Mouse (Mus musculus): ENCODE results near the gene Vmn2r13. TPM values are rescaled to one million over a fixed set of nuclear protein-coding genes. Genes with fewer than 3 reads are reported as not detected.

Vmn2r13 gene
- not detected in 2 replicates for polyA plus RNA-seq (2012; rRNA removed)

DNA sequence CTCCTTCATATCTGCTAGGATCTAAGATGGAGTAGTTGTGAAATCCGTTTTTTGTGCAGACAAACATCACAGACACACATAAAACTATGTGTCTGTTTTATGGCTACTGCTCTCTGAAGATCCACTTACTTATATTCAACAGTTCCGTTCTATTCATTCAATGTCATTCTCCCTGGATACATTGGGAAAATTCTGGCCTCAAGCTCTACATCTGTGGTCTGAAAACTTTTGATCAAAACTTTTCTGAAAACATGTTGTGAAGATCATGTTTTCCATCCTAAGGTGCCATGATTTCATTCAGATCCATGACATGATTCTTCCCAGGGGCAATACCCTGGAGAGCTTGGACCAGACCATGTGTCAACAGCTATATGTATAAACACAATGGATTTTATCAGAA is at the start of gene Vmn2r13:
Gene Vmn2r13 (minus strand): TSS at position 101 of the 400 bp plus-strand sequence.

DNA sequence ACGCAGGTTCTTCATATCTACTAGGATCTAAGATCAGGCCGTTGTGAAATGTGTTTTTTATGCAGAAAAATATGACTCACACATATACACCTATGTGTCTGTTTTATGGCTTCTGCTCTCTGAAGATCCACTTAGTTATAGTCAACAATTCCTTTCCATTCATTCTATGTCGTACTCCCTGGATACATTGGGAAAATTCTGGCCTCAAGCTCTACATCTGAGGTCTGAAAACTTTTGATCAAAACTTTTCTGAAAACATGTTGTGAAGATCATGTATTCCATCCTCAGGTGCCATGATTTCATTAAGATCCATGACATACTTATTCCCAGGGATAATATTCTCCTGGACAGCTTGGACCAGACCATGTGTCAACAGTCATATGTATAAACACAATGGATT is 32.6 kb upstream of the Vmn2r13 start, which contains the start of gene Vmn2r14:
Gene Vmn2r14 (minus strand): TSS at position 101 of the 400 bp plus-strand sequence.

Other genes with a start within 250 kb of the Vmn2r13 start
- gene Vmn2r10, start 185.7 kb downstream of the Vmn2r13 start, polyA plus RNA-seq (2012; rRNA removed), result not detected in 2 replicates
- not detected in 2 replicates for gene Vmn2r11, start 132.6 kb downstream of the Vmn2r13 start, polyA plus RNA-seq (2012; rRNA removed)
- gene Vmn2r12, start 94.2 kb downstream of the Vmn2r13 start, polyA plus RNA-seq (2012; rRNA removed), result not detected in 2 replicates
- not detected in 2 replicates for gene Vmn2r14, start 32.5 kb upstream of the Vmn2r13 start, polyA plus RNA-seq (2012; rRNA removed)
- not detected in 2 replicates for gene Vmn2r15, start 105.4 kb upstream of the Vmn2r13 start, polyA plus RNA-seq (2012; rRNA removed)
- not detected in 2 replicates for gene Vmn2r16, start 138.0 kb upstream of the Vmn2r13 start, polyA plus RNA-seq (2012; rRNA removed)
- not detected in 2 replicates for gene Vmn2r17, start 227.5 kb upstream of the Vmn2r13 start, polyA plus RNA-seq (2012; rRNA removed)

Measured in ovary, adult 2 months (tissue).